Mouse (Mus musculus) neutrophil, adult 5-6 weeks (primary cell): ENCODE results near the gene Chaf1b. TPM values are rescaled to one million over a fixed set of nuclear protein-coding genes. Genes with fewer than 3 reads are reported as not detected.

Experiments
- ATAC-seq: fragments of 151-379, 151-347 bp; 2 replicates; pipeline ENCODE4 v1.8.0; 2017; ENCODE audit warnings: mild to moderate bottlenecking, moderate TSS enrichment; ENCODE audit not compliant: insufficient number of reproducible peaks, poor library complexity, low FRiP score, severe bottlenecking; ENCODE audit errors: extremely low read depth
- total RNA-seq: library from RNA; stranded (forward); fragments of 200-1000 nt; gene quantifications from 2 replicates; pipeline ENCODE4 v1.2.3, GENCODE M21; 2017

The Chaf1b gene
- 4.2 and 5.4 TPM in 2 replicates for total RNA-seq

- peak; percentile 82 for ATAC-seq
Measured at GRCm38 (mm10) chr16:93883423-93884085, at the start of gene Chaf1b. TSS of gene Chaf1b (plus strand) at chr16:93883901.

GRCm38 (mm10) chr16:93834076-93834475, 49.6 kb upstream of the Chaf1b start:
- no peak for ATAC-seq

GRCm38 (mm10) chr16:93839049-93839448, 44.7 kb upstream of the Chaf1b start:
- ATAC-seq, result no peak

- no peak for ATAC-seq
Measured at GRCm38 (mm10) chr16:93850527-93850926, 33.2 kb upstream of the Chaf1b start.

GRCm38 (mm10) chr16:93859967-93860366, 23.7 kb upstream of the Chaf1b start:
- no peak for ATAC-seq

- ATAC-seq, result no peak
Measured at GRCm38 (mm10) chr16:93860686-93861085, 23.0 kb upstream of the Chaf1b start.

GRCm38 (mm10) chr16:93874841-93875240, 8.9 kb upstream of the Chaf1b start:
- ATAC-seq, result no peak

GRCm38 (mm10) chr16:93877612-93878380, 5.9 kb upstream of the Chaf1b start:
- ATAC-seq, result no peak

- ATAC-seq, result peak; percentile 23; the same call in 1 of the 2 replicates
Measured at GRCm38 (mm10) chr16:93884086-93884721, 503 bp downstream of the Chaf1b start.

GRCm38 (mm10) chr16:93884722-93885113, 1.0 kb downstream of the Chaf1b start:
- ATAC-seq, result no peak

GRCm38 (mm10) chr16:93888481-93888880, 4.8 kb downstream of the Chaf1b start:
- no peak for ATAC-seq

GRCm38 (mm10) chr16:93890948-93891604, 7.4 kb downstream of the Chaf1b start:
- ATAC-seq, result no peak

GRCm38 (mm10) chr16:93893285-93893684, 9.6 kb downstream of the Chaf1b start:
- ATAC-seq, result no peak

GRCm38 (mm10) chr16:93903027-93903426, 19.3 kb downstream of the Chaf1b start:
- no peak for ATAC-seq

GRCm38 (mm10) chr16:93906156-93907014, 22.7 kb downstream of the Chaf1b start:
- peak; percentile 81 for ATAC-seq

GRCm38 (mm10) chr16:93907761-93908160, 24.1 kb downstream of the Chaf1b start:
- ATAC-seq, result no peak

- no peak for ATAC-seq
Measured at GRCm38 (mm10) chr16:93908196-93908595, 24.5 kb downstream of the Chaf1b start.

- no peak for ATAC-seq
Measured at GRCm38 (mm10) chr16:93909936-93910335, 26.2 kb downstream of the Chaf1b start.
